Mouse (Mus musculus): ENCODE measurements around the gene Atpif1.
"Not testable (repeated sequence)": the region's sequence is repeated elsewhere in the genome, so short reads cannot be mapped to it uniquely, and the experiment has no call there.

Gene Atpif1

GRCm38 (mm10) chr4:132491748-132492147 lies 41.7 kb downstream of the Atpif1 start:
- no peak for DNase-seq (ENCODE audit: low read depth, low spot score)

- DNase-seq (ENCODE audit: low read depth, low spot score): no peak
Measured at GRCm38 (mm10) chr4:132491057-132491456, 42.4 kb downstream of the Atpif1 start.

GRCm38 (mm10) chr4:132490273-132491010 lies 43.0 kb downstream of the Atpif1 start:
- no peak for DNase-seq (ENCODE audit: low read depth, low spot score)

GRCm38 (mm10) chr4:132488976-132489375 lies 44.5 kb downstream of the Atpif1 start:
- no peak for DNase-seq (ENCODE audit: low read depth, low spot score)

GRCm38 (mm10) chr4:132488521-132488920 lies 44.9 kb downstream of the Atpif1 start:
- DNase-seq (ENCODE audit: low read depth, low spot score): no peak

- no peak for DNase-seq (ENCODE audit: low read depth, low spot score)
Measured at GRCm38 (mm10) chr4:132484820-132485219, 48.6 kb downstream of the Atpif1 start.

- no peak for DNase-seq (ENCODE audit: low read depth, low spot score)
Measured at GRCm38 (mm10) chr4:132484231-132484630, 49.2 kb downstream of the Atpif1 start.

GRCm38 (mm10) chr4:132482956-132483608 lies 50.4 kb downstream of the Atpif1 start:
- DNase-seq (ENCODE audit: low read depth, low spot score): no peak

GRCm38 (mm10) chr4:132482104-132482503 lies 51.4 kb downstream of the Atpif1 start:
- DNase-seq (ENCODE audit: low read depth, low spot score): not testable (repeated sequence)
